Mouse (Mus musculus) ZHBTc4 (cell line): ENCODE measurements around the gene Cdca3.
A peak's percentile ranks its signal among the peaks of the same experiment; 100 is the strongest.

Experiments used
- DNase-seq: peaks from one replicate; pipeline ENCODE4 v3.0.0-alpha.2; 2011; ENCODE audit warnings: low read depth, low spot score

The Cdca3 gene

DNA sequence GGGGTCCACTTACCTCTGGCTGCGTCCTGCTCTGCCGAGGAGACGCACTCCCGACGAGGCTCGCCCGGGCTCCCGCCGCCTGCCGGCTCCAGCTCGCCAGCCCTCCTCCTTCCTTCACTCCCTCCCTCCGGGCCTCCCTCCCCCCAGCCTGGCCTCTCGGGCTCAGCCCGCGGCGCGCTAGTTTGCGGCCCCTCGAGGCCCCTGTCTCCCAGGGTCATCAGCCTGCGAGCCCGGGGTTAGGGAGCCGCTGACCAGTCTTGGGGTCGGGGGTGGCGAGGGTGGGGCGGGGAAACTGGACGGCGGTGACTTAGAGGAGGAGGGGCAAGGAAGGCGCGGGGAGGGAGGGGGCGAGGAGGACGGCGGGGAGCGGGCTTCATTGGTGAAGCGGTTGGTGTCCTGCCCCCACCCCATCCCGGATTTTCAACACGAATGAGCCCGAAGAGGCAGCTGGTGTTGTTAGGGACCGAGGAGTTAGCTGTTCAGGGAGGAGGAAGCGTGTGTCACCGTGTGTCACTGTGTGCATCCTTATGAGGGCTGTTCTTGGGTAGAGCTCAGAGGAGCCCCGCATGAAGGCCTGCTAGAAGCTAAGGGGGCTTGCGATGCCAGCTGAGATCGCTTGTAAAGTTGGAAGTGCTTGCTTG is 34.4 kb downstream of the Cdca3 start, which contains the start of gene Gpr162:
TSS of gene Gpr162 (minus strand) at position 326 of the 641 bp plus-strand sequence.
- peak; percentile 52 for DNase-seq

DNA sequence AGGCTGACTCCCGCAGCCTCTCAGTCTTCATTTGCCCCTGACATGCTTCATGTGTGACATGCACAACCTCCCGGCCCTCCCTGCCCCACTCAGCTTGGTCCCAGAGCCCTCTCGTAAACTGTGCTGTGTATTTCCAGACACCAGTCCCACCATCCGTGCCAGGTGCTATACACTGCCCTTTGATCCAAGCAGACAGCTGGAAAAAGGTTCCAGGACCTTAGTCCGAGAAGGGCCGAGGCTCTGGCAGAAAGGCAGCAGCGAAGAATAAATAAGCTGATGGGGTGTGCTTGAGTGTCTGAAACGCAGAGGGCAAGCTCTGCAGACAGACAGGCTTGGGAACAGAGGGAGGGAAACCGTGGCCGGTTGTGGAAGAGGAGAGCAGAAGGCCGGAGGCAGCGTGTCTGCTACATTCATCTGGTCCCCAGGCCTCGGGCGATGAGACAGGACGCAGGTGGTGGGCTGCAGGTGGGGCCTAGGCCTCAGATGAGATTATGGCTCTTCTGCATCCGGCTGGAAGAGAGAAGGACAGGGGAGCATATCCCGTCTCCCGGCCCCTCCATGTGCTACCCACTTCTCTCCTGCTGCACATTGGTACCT is 36.5 kb downstream of the Cdca3 start:
- no peak for DNase-seq

DNA sequence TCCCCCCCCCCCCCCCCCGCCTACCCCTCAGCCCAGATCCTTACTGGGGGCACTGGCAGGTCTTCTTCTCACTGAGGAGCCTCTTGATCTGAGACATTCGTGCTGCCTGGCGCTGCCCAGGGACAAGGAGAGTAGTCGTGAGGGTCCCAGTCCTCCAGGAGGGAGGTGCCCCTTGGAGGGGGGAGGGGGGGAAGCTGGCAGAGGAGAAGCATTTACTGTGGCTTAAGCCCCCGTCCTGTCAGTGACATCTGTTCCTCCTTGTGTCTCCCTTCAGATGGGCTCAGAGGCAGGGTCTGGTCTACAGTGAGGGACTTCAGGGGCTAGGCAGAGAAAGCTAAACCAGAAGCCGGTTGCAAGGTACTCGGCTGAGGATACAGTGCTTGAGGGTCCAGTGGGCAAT is 37.2 kb downstream of the Cdca3 start:
- DNase-seq, result no peak

DNA sequence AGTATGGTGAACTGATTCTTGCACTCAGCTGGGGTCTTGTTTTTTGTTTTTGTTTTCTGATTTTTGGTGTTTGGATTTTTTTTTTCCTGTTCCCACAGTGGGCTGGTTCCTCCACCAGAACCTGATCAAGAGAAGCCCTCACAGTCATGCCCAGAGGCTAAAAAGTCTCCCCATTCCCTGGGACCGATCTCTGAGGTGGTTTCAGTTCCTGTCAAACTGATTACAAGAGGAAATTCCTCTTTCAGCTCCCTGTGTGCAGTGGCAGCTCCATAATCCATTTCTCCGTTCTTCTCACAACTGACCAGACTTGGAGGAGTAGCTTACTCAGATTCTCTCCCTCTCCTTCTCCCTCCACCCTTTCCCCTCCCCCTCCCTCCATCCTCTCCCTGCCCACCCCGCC is 45.0 kb downstream of the Cdca3 start:
- no peak for DNase-seq

DNA sequence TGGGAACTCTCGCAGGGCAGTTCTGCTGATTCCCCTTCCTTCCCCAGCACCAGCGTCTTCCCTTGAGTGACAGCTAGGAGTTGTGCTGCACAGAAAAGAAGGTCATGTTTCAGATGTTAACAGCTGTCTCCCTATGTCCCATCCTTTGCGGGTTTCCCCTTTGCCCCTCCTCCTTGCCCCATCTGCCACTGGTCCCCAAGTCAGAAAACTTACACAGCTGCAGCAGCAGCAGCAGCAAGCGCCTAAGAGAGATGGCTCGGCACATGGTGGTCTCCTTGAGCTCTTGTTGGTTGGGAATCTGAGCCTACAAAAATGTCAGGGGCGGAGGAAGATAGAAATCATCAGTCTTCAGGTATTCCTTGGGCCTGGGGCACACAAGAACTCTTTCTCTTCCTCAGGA is 50.0 kb downstream of the Cdca3 start:
- no peak for DNase-seq

DNA sequence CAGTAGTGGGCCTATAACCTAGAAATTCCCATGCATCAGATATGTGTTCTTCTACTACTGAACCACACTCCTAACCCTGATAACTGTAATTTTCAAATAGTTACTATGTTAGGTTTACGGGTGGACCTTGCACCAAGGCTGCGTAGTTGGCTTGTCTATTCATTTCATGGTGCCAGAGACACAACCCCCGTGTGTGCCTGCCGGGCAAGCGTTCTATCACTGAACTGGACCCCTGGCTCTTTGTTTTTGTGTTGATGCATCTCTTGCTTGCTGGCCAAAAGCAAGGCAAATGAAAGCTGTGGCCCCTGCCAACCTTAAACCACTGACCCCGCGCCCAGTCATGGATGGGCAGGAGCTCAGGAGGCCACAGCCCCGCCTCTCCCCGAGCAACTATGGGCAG is 52.5 kb downstream of the Cdca3 start:
- DNase-seq, result no peak
